Mouse (Mus musculus) MEL (cell line): ENCODE measurements around the gene Slc6a3.

ENCODE experiments used
- CTCF ChIP-seq, 3 experiments: IDR thresholded peaks in 2 of 3; conservative IDR thresholded peaks in 1 of 3; 2 replicates each; pipeline ENCODE4 v1.5.1; 2011 to 2012; ENCODE audit warnings: low read length in 3 of 3, low read depth in 2 of 3, mild to moderate bottlenecking in 2 of 3, improper control_type of control experiment in 1 of 3, inconsistent platforms in 1 of 3, mixed read lengths in 1 of 3, moderate library complexity in 1 of 3; ENCODE audit not compliant: control insufficient read depth in 1 of 3, insufficient read depth in 1 of 3, poor library complexity in 1 of 3, severe bottlenecking in 1 of 3
- EP300 ChIP-seq, 2 experiments: IDR thresholded peaks; 2 replicates each; pipeline ENCODE4 v1.6.1; 2011; ENCODE audit warnings: improper control_type of control experiment in 2 of 2, low read length in 2 of 2, low read depth in 1 of 2, mild to moderate bottlenecking in 1 of 2
- POLR2A ChIP-seq, 2 experiments: IDR thresholded peaks; 2 replicates each; pipeline ENCODE4 v1.6.1; 2011 to 2012; ENCODE audit warnings: low read length in 2 of 2, mild to moderate bottlenecking in 2 of 2, control low read depth in 1 of 2, improper control_type of control experiment in 1 of 2, low read depth in 1 of 2, moderate library complexity in 1 of 2; ENCODE audit not compliant: control insufficient read depth in 1 of 2, insufficient read depth in 1 of 2, poor library complexity in 1 of 2
- POLR2AphosphoS5 ChIP-seq: IDR thresholded peaks from 2 replicates; pipeline ENCODE4 v1.6.1; 2012; ENCODE audit warnings: low read depth, borderline replicate concordance, mild to moderate bottlenecking, inconsistent platforms, low read length, moderate library complexity, mixed read lengths

GRCm38 (mm10) chr13:73489986-73490385, 46.6 kb upstream of the Slc6a3 start:
- TF ChIP-seq POLR2AphosphoS5 (no peak), POLR2A (IDR thresholded peaks at IDR 0.05; ENCODE audit: control insufficient read depth in 1 of 2, insufficient read depth in 1 of 2, low read depth in 1 of 2, low read length in 2 of 2, poor library complexity in 1 of 2) (no peak), EP300 (IDR thresholded peaks at IDR 0.05; ENCODE audit: low read depth in 1 of 2, low read length in 2 of 2) (no peak), CTCF (IDR thresholded peaks at IDR 0.05 in 2 of 3, conservative IDR thresholded peaks at IDR 0.05 in 1 of 3; ENCODE audit: control insufficient read depth in 1 of 3, insufficient read depth in 1 of 3, low read depth in 2 of 3, low read length in 3 of 3, poor library complexity in 1 of 3, severe bottlenecking in 1 of 3) (no peak)
